Mouse (Mus musculus) lung, embryonic 14.5 days (tissue): ENCODE results near the gene Bloc1s1. TPM values are rescaled to one million over a fixed set of nuclear protein-coding genes. Genes with fewer than 3 reads are reported as not detected.
A peak's percentile ranks its signal among the peaks of the same experiment; 100 is the strongest.

Source experiments
- ATAC-seq: fragments of 200-750 bp; cut with Nextera tagmentation; 2 replicates; pipeline ENCODE4 v1.8.0; 2017; ENCODE audit warnings: mild to moderate bottlenecking, moderate TSS enrichment, moderate library complexity; ENCODE audit not compliant: insufficient read depth
- DNase-seq: peaks from one replicate; pipeline ENCODE4 v3.0.0-alpha.2; 2015
- H3K27ac ChIP-seq: fragments of 300-500 bp; sonication (generic); 2 replicates; pipeline ENCODE4 v1.5.1; 2014; ENCODE audit warnings: low read depth, mild to moderate bottlenecking, moderate library complexity
- H3K27me3 ChIP-seq: fragments of 300-500 bp; sonication (generic); 2 replicates; pipeline ENCODE4 v1.6.1; 2014; ENCODE audit warnings: low read length, control low read depth; ENCODE audit not compliant: insufficient read depth
- H3K36me3 ChIP-seq: fragments of 300-500 bp; sonication (generic); 2 replicates; pipeline ENCODE4 v1.6.1; 2014; ENCODE audit warnings: control low read depth; ENCODE audit not compliant: insufficient read depth
- H3K4me1 ChIP-seq: fragments of 300-500 bp; sonication (generic); 2 replicates; pipeline ENCODE4 v1.6.1; 2014; ENCODE audit warnings: antibody characterized with exemption, control low read depth; ENCODE audit not compliant: insufficient read depth
- H3K4me2 ChIP-seq: fragments of 300-500 bp; sonication (generic); 2 replicates; pipeline ENCODE4 v1.6.1; 2014; ENCODE audit warnings: mild to moderate bottlenecking
- H3K4me3 ChIP-seq: fragments of 300-500 bp; sonication (generic); 2 replicates; pipeline ENCODE4 v1.5.1; 2014; ENCODE audit warnings: low read depth, low read length
- H3K9ac ChIP-seq: fragments of 300-500 bp; sonication (generic); 2 replicates; pipeline ENCODE4 v1.6.1; 2014
- H3K9me3 ChIP-seq: fragments of 300-500 bp; sonication (generic); 2 replicates; pipeline ENCODE4 v1.6.1; 2016; ENCODE audit warnings: low read depth, low read length, control low read depth
- CTCF ChIP-seq: IDR thresholded peaks from 2 replicates; pipeline ENCODE4 v1.5.1; 2016; ENCODE audit warnings: antibody characterized with exemption, low read depth
- WGBS: fragments of 180-500 bp; shearing (Covaris S2); extraction: QIAGEN DNeasy Blood & Tissue Kit; methylation state at CpG from one replicate; pipeline ENCODE4 v1.1.7; 2014; 5-methylcytosine and 5-hydroxymethylcytosine counted together
- polyA plus RNA-seq: library from polyadenylated mRNA; unstranded; fragments of >200 nt; fragmentation: Nextera tagmentation; extraction: Ambion mirVana; gene quantifications from 2 replicates; pipeline ENCODE4 v1.2.1, GENCODE M21; 2014

Bloc1s1 gene
- polyA plus RNA-seq, 1 experiment from 2014 or later, result 180 TPM

GRCm38 (mm10) chr10:128896807-128897206 lies 27.0 kb downstream of the Bloc1s1 start:
- WGBS, result 32% methylated on average over 1 of the region's 1 CpGs
- no peaks in the 10 kb centered on the region for H3K9me3 ChIP-seq
- DNase-seq (no peak), ATAC-seq (no peak)
- no peak overlapping the region for H3K4me2 ChIP-seq
- H3K27me3 ChIP-seq, result 0 out of 2 replicates have a peak, but pooled peaks cover 11% of the 10 kb centered on the region
- peaks cover 5% of the 10 kb centered on the region; the same call in 1 of the 2 replicates for H3K4me1 ChIP-seq
- H3K4me3 ChIP-seq, result no peak overlapping the region
- TF ChIP-seq CTCF, result no peak
- H3K36me3 ChIP-seq, result no peaks in the 10 kb centered on the region
- no peak overlapping the region for H3K9ac ChIP-seq
- no peak overlapping the region for H3K27ac ChIP-seq

- no peak overlapping the region for H3K4me3 ChIP-seq
These were observed 27.7 kb downstream of the Bloc1s1 start for GRCm38 (mm10) chr10:128895952-128896693.

GRCm38 (mm10) chr10:128895437-128895836 lies 28.4 kb downstream of the Bloc1s1 start:
- ATAC-seq, result no peak
- Histone ChIP-seq H3K4me2 (peak overlapping the region; percentile 26; the same call in 1 of the 2 replicates), H3K9ac (no peak overlapping the region), H3K4me3 (no peak overlapping the region), H3K27me3 (0 out of 2 replicates have a peak, but pooled peaks cover 11% of the 10 kb centered on the region), H3K27ac (no peak overlapping the region), H3K9me3 (no peaks in the 10 kb centered on the region), H3K36me3 (no peaks in the 10 kb centered on the region), H3K4me1 (peaks cover 5% of the 10 kb centered on the region)
- under 1% methylated on average over 9 of the region's 9 CpGs for WGBS
- TF ChIP-seq CTCF, result peak; percentile 82
- peak; percentile 98 for DNase-seq

More at GRCm38 (mm10) chr10:128895952-128896693, 27.7 kb downstream of the Bloc1s1 start:
- 0 out of 2 replicates have a peak, but pooled peaks cover 11% of the 10 kb centered on the region for H3K27me3 ChIP-seq
- WGBS, result 6% methylated on average over 17 of the region's 17 CpGs
- DNase-seq (peak; percentile 37), ATAC-seq (no peak)
- H3K27ac ChIP-seq, result no peak overlapping the region
- H3K4me1 ChIP-seq, result peaks cover 5% of the 10 kb centered on the region; the same call in 1 of the 2 replicates
- H3K9ac ChIP-seq, result no peak overlapping the region
- H3K36me3 ChIP-seq, result no peaks in the 10 kb centered on the region
- no peak for TF ChIP-seq CTCF
- H3K9me3 ChIP-seq, result no peaks in the 10 kb centered on the region
- peak overlapping the region; percentile 26; the same call in 1 of the 2 replicates for H3K4me2 ChIP-seq

GRCm38 (mm10) chr10:128892246-128892645 lies 31.6 kb downstream of the Bloc1s1 start:
- Histone ChIP-seq H3K4me1 (peaks cover 16% of the 10 kb centered on the region), H3K36me3 (0 out of 2 replicates have a peak, but pooled peaks cover 7% of the 10 kb centered on the region), H3K4me2 (peak overlapping the region; percentile 93), H3K9ac (peak overlapping the region; percentile 83), H3K27me3 (0 out of 2 replicates have a peak, but pooled peaks cover 11% of the 10 kb centered on the region), H3K4me3 (peak overlapping the region; percentile 60), H3K27ac (peak overlapping the region; percentile 90), H3K9me3 (no peaks in the 10 kb centered on the region)
- DNase-seq (peak; percentile 32), ATAC-seq (peak; percentile 6; the same call in 1 of the 2 replicates)
- 2% methylated on average over 9 of the region's 9 CpGs for WGBS
- no peak for TF ChIP-seq CTCF

GRCm38 (mm10) chr10:128891296-128892094 lies 32.3 kb downstream of the Bloc1s1 start, which contains the start of gene Gdf11:
Gene Gdf11, minus strand, starts transcription at chr10:128891718.
- ATAC-seq (peak; percentile 84), DNase-seq (peak; percentile 91)
- H3K4me1 ChIP-seq, result peaks cover 14% of the 10 kb centered on the region
- 0 out of 2 replicates have a peak, but pooled peaks cover 11% of the 10 kb centered on the region for H3K27me3 ChIP-seq
- peak within 1 kb of the TSS; percentile 90 for H3K27ac ChIP-seq
- peak within 1 kb of the TSS; percentile 83 for H3K9ac ChIP-seq
- no peaks in the 10 kb centered on the region for H3K9me3 ChIP-seq
- WGBS, result under 1% methylated on average over 72 of the region's 89 CpGs
- peak within 1 kb of the TSS; percentile 93 for H3K4me2 ChIP-seq
- peak within 1 kb of the TSS; percentile 60 for H3K4me3 ChIP-seq
- no peak for TF ChIP-seq CTCF
- H3K36me3 ChIP-seq, result 0 out of 2 replicates have a peak, but pooled peaks cover 9% of the 10 kb centered on the region

GRCm38 (mm10) chr10:128890383-128891295 lies 33.2 kb downstream of the Bloc1s1 start:
- Histone ChIP-seq H3K36me3 (0 out of 2 replicates have a peak, but pooled peaks cover 17% of the 10 kb centered on the region), H3K9me3 (no peaks in the 10 kb centered on the region), H3K27ac (peak overlapping the region; percentile 90), H3K4me2 (peak overlapping the region; percentile 93), H3K9ac (peak overlapping the region; percentile 83), H3K4me1 (peaks cover 11% of the 10 kb centered on the region), H3K27me3 (0 out of 2 replicates have a peak, but pooled peaks cover 6% of the 10 kb centered on the region), H3K4me3 (peak overlapping the region; percentile 60)
- no peak for TF ChIP-seq CTCF
- ATAC-seq (peak; percentile 4), DNase-seq (peak; percentile 33)
- WGBS, result under 1% methylated on average over 40 of the region's 40 CpGs
